Mouse (Mus musculus) common myeloid progenitor, adult 5-6 weeks (primary cell): Measurements from ENCODE around the gene Lrrc4b. TPM values are rescaled to one million over a fixed set of nuclear protein-coding genes. Genes with fewer than 3 reads are reported as not detected.

ENCODE experiments used
- total RNA-seq: library from RNA; stranded (forward); fragments of 200-1000, 187-1606 nt; gene quantifications from 2 replicates; pipeline ENCODE4 v1.2.3, GENCODE M21; 2017

Lrrc4b gene
- total RNA-seq, 1 experiment from 2014 or later: not detected

Other genes with a start within 250 kb of the Lrrc4b start
- gene Klk1b24, start 240.8 kb upstream of the Lrrc4b start, total RNA-seq: not detected in 2 replicates
- gene Klk1b3, start 230.8 kb upstream of the Lrrc4b start, total RNA-seq: not detected in 2 replicates
- gene Klk1b4, start 221.6 kb upstream of the Lrrc4b start, total RNA-seq: not detected in 2 replicates
- not detected in 2 replicates for gene Klk1b5, start 213.1 kb upstream of the Lrrc4b start, total RNA-seq
- gene Klk1, start 203.7 kb upstream of the Lrrc4b start, total RNA-seq: not detected in 2 replicates
- not detected in 2 replicates for gene Gm36864, start 192.8 kb upstream of the Lrrc4b start, total RNA-seq
- gene 1700028J19Rik, start 182.3 kb upstream of the Lrrc4b start, total RNA-seq: 0.55 and 0.73 TPM in 2 replicates
- 97.3 and 107 TPM in 2 replicates for gene 2410002F23Rik, start 182.3 kb upstream of the Lrrc4b start, total RNA-seq
- gene Acp4, start 171.6 kb upstream of the Lrrc4b start, total RNA-seq: not detected in 2 replicates
- not detected in 2 replicates for gene Gm15517, start 167.6 kb upstream of the Lrrc4b start, total RNA-seq
- 2.7 and 5.5 TPM in 2 replicates for gene Clec11a, start 122.1 kb upstream of the Lrrc4b start, total RNA-seq
- not detected in 2 replicates for gene Shank1, start 118.8 kb upstream of the Lrrc4b start, total RNA-seq
- gene Syt3, start 44.9 kb upstream of the Lrrc4b start, total RNA-seq: 0.58 and 0.64 TPM in 2 replicates
- 0.78 TPM in 1 of 2 replicates, not detected in the other for gene 1700008O03Rik, start 43.2 kb upstream of the Lrrc4b start, total RNA-seq
- not detected in 2 replicates for gene Aspdh, start 36.4 kb downstream of the Lrrc4b start, total RNA-seq
- gene Josd2, start 39.0 kb downstream of the Lrrc4b start, total RNA-seq: 26.0 and 37.3 TPM in 2 replicates
- gene Emc10, start 67.5 kb downstream of the Lrrc4b start, total RNA-seq: 29.5 and 38.8 TPM in 2 replicates
- gene Fam71e1, start 67.6 kb downstream of the Lrrc4b start, total RNA-seq: 3.1 TPM in 1 of 2 replicates, not detected in the other
- not detected in 2 replicates for gene Mybpc2, start 95.6 kb downstream of the Lrrc4b start, total RNA-seq
- not detected in 2 replicates for gene Spib, start 103.1 kb downstream of the Lrrc4b start, total RNA-seq
- 86.0 and 89.7 TPM in 2 replicates for gene Pold1, start 119.8 kb downstream of the Lrrc4b start, total RNA-seq
- gene Nr1h2, start 124.9 kb downstream of the Lrrc4b start, total RNA-seq: 69.3 and 123 TPM in 2 replicates
- 43.4 and 48.5 TPM in 2 replicates for gene Napsa, start 143.4 kb downstream of the Lrrc4b start, total RNA-seq
- 0.39 and 1.1 TPM in 2 replicates for gene Kcnc3, start 161.6 kb downstream of the Lrrc4b start, total RNA-seq
- not detected in 2 replicates for gene Myh14, start 241.8 kb downstream of the Lrrc4b start, total RNA-seq